Mouse (Mus musculus): ENCODE measurements around the gene Sparcl1.

- TF ChIP-seq CTCF (IDR thresholded peaks at IDR 0.05; ENCODE audit: extremely low read depth, insufficient read depth, low read length) (no peak), POLR2A (IDR thresholded peaks at IDR 0.05; ENCODE audit: extremely low read depth, insufficient read depth, low read length) (no peak)
Measured at GRCm38 (mm10) chr5:104032434-104033097, 81.0 kb downstream of the Sparcl1 start.

Data from cortical plate, adult 2 months (tissue).